Mouse (Mus musculus): ENCODE measurements around the gene Alg6. TPM values are rescaled to one million over a fixed set of nuclear protein-coding genes. Genes with fewer than 3 reads are reported as not detected.

Alg6 gene
- 10 to 100 TPM in 1 of 2 experiments, 1 to 10 TPM in 1; 9.8 to 11.0 TPM for total RNA-seq (2021)

DNA sequence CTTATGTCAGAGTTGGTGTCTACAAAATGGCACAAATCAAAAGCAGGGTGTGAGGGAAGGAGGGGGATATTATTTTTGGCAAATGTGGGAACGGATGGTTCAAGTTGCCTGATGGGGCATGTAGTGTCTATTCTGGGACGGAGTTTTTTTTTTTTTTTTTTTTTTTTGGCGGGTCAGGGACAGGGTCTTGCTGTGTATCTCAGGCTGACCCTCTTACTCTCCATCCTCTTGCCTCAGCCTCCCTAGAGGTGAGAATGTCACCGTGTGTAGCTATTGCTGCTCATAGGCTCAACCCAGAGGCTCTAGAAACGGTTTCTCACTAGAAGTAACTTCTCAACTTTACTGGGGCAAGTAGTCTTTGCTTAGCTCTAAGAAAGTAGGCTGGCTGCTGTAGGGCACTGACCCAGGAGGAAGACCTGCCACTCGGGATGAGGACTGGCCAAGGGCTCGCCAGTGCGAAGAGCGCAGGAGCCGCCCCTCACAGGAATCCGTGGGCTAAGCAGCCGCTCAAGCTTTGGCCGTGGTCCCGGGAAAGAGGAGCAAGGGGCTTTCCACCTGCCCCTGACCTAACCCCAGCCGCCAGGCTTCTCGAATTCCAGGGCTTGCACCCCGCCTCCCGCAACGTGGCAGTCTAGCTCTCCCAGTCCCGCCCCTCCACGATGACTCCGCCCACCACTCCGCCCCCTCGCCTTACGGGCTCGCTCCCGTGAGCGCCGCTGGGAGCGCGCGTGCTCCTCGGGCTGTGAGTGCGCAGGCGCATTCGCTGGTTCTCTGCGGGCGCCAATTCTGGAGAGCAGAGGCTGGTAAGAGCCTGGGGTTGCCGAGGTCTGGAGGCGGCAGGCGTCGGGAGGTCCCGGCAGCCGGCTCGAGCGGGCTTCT, at the start of gene Alg6:
Alg6 (plus strand) TSS at position 761 of the 879 bp plus-strand sequence.
- peak; percentile 95 to 97 for DNase-seq

- no peak for DNase-seq
These were observed 45.1 kb upstream of the Alg6 start for GRCm38 (mm10) chr4:99670203-99670851.

DNA sequence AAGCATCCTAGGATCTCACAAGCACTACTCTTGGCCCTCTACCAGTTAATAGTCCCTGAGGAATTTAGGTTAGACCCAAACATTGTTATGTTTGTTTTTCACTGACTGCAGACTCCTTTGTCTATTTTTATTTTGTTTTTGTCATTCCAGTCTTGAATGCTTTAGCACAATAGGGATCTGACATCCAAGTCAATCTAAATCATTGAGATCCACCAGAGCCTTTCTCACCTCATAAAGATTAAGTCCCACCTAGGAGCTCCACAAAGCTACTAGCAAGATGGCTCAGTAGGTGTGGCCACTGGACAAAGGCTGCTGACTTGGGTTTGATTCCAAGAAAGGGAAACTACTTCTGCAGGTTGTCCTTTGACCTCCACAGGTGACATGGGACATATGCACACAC, 40.3 kb upstream of the Alg6 start:
- no peak for DNase-seq

DNA sequence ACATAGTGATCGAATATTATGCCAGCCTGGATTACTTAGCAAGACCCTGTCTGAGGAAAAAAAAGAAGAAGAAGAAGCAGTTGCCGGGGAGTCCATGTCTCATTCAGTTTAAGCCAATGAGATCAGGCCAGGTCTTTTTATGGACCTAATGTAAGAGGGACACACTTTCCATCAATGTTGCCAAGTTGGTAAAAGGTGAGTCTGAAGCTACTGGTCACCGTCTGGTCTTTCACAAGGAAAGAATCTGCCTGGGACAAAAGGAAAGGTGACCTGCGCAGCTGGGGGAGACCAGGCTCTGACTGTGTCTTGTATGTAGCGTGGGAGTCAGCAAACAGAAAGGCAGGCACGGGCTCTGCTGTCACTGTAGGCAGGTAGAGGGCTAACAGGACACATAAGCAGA, 31.5 kb upstream of the Alg6 start:
- no peak for DNase-seq

DNA sequence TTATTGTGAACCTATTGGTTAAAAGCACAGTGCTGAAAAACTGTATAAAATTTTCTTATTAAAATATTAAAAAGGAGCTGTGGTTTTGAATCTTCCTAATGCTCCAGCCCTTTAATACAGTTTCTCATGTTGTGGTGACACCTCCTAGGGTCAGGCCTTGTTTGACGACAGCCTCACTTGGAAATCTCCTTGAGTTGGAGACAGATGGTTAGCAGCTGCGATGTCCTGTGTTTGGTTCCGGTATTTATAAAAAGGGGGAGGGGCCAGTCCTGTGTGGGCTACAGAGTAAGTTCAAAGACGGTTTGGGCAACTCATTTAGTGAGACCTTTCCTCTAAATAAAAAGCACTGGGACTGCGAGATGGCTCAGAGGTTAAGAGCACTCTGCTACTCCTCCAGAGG, 29.2 kb upstream of the Alg6 start:
- DNase-seq: no peak

DNA sequence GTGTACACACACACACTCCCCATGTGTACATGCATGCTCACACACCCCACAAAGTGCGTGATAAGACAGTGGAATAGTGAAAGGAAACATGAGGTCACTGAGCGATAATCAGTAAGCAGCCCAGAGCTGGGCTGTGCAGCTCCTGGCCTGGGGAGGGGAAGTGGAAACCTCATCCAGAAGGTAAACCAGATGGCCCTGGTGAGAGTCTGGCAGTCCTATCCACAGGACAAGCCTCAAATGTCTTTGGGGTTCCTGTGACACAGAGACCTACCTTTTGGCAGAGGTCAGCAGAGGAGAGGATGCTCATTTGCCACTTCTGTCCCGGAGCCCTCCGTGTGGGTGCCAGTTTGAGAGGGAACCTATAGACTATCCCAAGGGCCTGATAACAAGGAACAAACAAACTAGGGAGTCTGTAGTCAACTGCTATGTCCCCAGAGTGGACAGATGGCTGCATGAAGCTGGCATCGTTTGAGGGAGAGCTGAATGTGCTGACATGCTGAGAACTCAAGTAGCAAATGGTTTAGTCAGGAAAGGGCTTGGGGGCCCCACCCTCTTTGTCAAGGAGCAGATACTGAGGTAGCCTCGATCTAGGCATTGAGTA, 2.8 kb upstream of the Alg6 start:
- DNase-seq: peak in 1 of 2 experiments; percentile 2

DNA sequence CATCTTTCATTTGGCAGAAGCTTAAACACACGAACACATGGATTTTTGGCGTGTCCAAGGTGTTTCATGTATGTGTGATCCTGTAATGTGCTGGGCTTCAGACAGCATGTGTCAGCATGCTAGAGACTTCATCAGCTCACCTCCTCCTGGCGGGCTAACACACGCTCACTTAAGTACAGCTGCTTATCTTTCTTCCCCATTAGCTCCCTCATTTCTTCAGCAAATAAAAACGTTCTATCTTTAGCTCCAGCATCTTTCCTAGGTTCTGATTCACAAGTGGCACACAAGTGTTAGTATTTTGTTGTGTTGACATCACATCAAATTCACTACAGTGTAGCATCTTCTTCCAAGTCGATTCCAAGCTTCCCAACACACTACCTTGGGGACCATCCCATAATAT, 1.5 kb upstream of the Alg6 start:
- no peak for DNase-seq

- DNase-seq: no peak
These were observed 436 bp downstream of the Alg6 start for GRCm38 (mm10) chr4:99715783-99716416.

- DNase-seq: no peak
These were observed 2.4 kb downstream of the Alg6 start for GRCm38 (mm10) chr4:99717905-99718304.

- DNase-seq: no peak
These were observed 8.9 kb downstream of the Alg6 start for GRCm38 (mm10) chr4:99724331-99724730.

- DNase-seq: no peak
These were observed 10.5 kb downstream of the Alg6 start for GRCm38 (mm10) chr4:99725914-99726451.

DNA sequence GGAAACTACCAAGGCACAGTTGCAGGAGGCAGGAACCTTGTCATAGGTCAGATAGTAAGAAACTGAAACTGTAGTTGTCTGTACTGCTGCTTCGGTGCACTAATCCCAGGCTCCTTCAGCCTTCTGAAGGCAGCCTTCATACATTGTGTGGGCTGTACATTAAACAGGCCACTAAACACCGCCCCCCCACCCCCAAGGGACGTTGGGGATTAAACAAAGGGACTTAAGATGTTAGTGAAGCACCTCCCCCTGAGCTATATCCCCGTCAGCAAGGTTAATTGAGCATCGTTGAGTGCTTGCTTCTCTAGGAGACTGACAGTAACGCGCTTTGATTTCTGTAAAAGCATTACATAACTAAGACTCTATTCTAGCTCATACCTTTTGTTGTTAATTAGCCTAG, 24.4 kb downstream of the Alg6 start:
- no peak for DNase-seq

DNA sequence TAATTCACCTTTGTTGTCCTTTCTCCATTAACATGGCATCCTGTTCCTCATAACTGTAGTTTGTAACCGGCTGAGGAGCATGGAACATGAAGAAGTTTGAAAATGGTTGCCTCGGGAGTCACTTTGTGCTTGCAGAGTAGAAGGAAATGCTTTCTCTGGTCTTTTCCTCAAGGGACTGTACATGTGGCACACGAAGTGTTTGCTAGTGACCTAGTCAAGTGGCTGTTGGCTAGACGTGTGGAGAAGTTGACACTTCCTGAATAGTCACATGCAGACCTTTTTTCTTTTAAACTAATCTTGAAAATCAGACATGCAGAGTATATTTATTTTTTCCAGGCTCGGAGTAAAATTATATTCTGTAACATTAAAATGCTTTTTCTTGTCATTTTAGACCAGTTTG, 37.0 kb downstream of the Alg6 start:
- no peak for DNase-seq

GRCm38 (mm10) chr4:99766303-99766702, 50.8 kb downstream of the Alg6 start:
- DNase-seq: no peak

DNA sequence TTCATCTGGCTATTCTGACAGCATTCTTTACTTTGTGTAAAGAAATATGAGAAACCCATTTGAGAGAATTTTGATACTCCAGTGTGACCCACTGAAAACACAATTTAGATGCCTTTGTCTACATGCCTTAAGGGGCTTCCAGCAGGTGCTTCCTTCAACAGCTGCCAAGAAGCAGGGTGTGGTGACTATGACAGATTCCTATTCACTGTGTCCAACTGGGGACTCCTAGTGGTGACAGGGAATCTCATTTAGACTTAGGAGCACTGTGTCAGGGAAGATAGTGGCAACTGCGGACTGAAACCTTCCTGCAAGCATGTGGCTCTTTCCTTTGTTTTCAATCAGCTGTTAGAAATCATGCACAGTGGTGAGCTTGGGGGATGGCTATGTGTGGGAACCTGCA, 51.3 kb downstream of the Alg6 start:
- no peak for DNase-seq

DNA sequence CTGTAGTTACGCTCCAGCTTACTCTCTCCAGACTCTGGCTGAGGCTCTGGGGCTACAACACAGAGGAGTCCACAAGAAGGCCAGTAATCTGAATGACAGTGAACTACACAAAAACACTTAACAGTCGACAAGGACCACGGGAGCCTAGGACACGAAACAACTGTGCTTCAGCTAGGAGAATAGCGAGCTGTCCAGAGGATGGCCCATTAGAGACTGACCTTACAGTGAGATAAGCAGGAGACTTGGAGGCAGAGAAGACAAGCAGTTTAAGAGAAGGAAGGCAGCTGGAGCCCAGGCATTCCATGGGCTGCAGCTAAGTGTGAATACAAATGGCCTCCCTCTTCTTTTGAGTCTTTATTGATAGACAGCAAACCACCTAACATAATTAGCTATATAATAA, 55.1 kb downstream of the Alg6 start:
- no peak for DNase-seq

DNA sequence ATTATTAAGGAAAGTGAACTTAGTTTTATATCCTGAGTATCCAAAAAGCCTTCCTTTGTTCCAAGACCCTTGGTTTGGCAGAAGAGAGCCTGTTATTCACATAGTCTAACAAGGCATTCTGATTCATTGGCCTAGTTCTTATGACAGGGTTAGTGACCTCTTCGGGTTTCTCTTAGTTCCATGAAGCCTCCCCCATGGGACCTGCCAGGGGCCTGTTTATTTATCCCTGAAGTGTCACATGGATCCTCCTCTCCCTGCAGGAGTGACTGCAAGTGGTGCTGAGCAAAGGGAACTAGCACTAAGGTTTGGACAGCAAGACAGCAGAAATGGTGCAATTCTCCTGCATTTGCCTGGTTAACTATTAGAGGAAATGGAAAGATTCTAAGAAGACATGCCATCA, 57.6 kb downstream of the Alg6 start:
- no peak for DNase-seq

DNA sequence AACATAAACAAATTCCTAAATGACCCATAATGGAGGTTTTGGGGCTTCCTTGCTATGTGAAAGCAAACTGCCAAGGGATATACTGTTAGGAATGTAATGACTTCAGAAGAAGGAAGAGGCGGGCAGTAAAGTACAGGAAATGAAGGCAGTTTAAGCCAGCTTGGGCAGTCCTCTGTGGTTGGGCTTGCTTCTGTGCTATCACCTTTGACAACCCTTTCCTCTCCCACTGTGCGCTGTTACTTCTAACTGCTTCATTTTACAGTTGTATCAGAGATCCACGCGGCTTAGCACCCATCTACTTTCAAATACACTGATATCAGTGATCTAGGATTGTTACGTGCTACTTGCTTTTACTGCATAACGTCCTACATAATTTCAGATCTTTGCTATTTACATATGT, 76.9 kb downstream of the Alg6 start:
- no peak for DNase-seq

Measured in layer of hippocampus, postnatal 36 days (tissue).